Mouse (Mus musculus) hindbrain, embryonic 14.5 days (tissue): Measurements from ENCODE around the gene Olfr723. TPM values are rescaled to one million over a fixed set of nuclear protein-coding genes. Genes with fewer than 3 reads are reported as not detected.
"Not testable (repeated sequence)": the region's sequence is repeated elsewhere in the genome, so short reads cannot be mapped to it uniquely, and the experiment has no call there.

Experiments used
- ATAC-seq: fragments of 200-750 bp; cut with Nextera tagmentation; 2 replicates; pipeline ENCODE4 v1.8.0; 2017; ENCODE audit warnings: moderate number of reproducible peaks, mild to moderate bottlenecking, moderate TSS enrichment, moderate library complexity; ENCODE audit not compliant: low FRiP score
- DNase-seq: peaks from one replicate; pipeline ENCODE4 v3.0.0-alpha.2; 2015; ENCODE audit warnings: low spot score
- H3K27ac ChIP-seq: fragments of 300-500 bp; sonication (generic); 2 replicates; pipeline ENCODE4 v1.5.1; 2014; ENCODE audit warnings: mild to moderate bottlenecking, moderate library complexity
- H3K27me3 ChIP-seq: fragments of 300-500 bp; sonication (generic); 2 replicates; pipeline ENCODE4 v1.6.1; 2014; ENCODE audit warnings: mild to moderate bottlenecking, low read length, mixed read lengths; ENCODE audit not compliant: control insufficient read depth, insufficient read depth
- H3K36me3 ChIP-seq: fragments of 300-500 bp; sonication (generic); replicated peaks from 2 replicates; pipeline ENCODE4 v1.6.1; 2014; ENCODE audit not compliant: control insufficient read depth, insufficient read depth
- H3K4me1 ChIP-seq: fragments of 300-500 bp; sonication (generic); replicated peaks from 2 replicates; pipeline ENCODE4 v1.6.1; 2014; ENCODE audit warnings: antibody characterized with exemption, low read length, mixed read lengths; ENCODE audit not compliant: control insufficient read depth, insufficient read depth
- H3K4me2 ChIP-seq: fragments of 300-500 bp; sonication (generic); replicated peaks from 2 replicates; pipeline ENCODE4 v1.6.1; 2014; ENCODE audit warnings: mild to moderate bottlenecking, moderate library complexity
- H3K4me3 ChIP-seq: fragments of 300-500 bp; sonication (generic); replicated peaks from 2 replicates; pipeline ENCODE4 v1.5.1; 2014; ENCODE audit warnings: mild to moderate bottlenecking, low read length
- H3K9ac ChIP-seq: fragments of 300-500 bp; sonication (generic); 2 replicates; pipeline ENCODE4 v1.6.1; 2014
- H3K9me3 ChIP-seq: fragments of 300-500 bp; sonication (generic); 2 replicates; pipeline ENCODE4 v1.6.1; 2016; ENCODE audit warnings: low read length; ENCODE audit not compliant: control insufficient read depth
- WGBS: fragments of 180-500 bp; shearing (Covaris S2); extraction: QIAGEN DNeasy Blood & Tissue Kit; methylation state at CpG from one replicate; pipeline ENCODE4 v1.1.7; 2014; 5-methylcytosine and 5-hydroxymethylcytosine counted together
- polyA plus RNA-seq: library from polyadenylated mRNA; unstranded; fragments of >200 nt; fragmentation: Nextera tagmentation; extraction: Ambion mirVana; gene quantifications from 2 replicates; pipeline ENCODE4 v1.2.1, GENCODE M21; 2014

The Olfr723 gene
- polyA plus RNA-seq, result not detected in 2 replicates

DNA sequence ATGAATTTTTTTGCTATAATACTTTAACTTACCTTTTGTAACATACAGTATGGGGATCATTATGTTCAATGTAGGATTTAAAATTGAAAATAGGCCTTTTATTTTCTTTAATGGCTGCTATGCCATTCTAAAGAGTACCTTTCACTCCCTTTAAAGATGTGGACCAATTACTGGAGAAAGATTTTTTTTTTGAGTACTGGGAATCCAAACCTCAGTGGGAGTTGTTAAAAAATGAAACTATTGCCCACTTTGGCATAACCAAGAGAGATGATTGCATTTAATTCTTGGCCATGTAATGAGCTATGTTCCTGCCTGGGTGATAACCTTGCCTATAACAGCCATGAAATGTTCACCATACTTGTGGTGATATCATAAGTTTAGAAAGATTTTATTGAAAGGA, at the start of gene Olfr723:
Gene Olfr723 (minus strand): TSS at position 101 of the 400 bp plus-strand sequence.
- not testable (repeated sequence) for H3K36me3 ChIP-seq, H3K4me3 ChIP-seq, H3K4me1 ChIP-seq, H3K27me3 ChIP-seq, H3K9ac ChIP-seq, H3K4me2 ChIP-seq, H3K9me3 ChIP-seq, DNase-seq, ATAC-seq, H3K27ac ChIP-seq

DNA sequence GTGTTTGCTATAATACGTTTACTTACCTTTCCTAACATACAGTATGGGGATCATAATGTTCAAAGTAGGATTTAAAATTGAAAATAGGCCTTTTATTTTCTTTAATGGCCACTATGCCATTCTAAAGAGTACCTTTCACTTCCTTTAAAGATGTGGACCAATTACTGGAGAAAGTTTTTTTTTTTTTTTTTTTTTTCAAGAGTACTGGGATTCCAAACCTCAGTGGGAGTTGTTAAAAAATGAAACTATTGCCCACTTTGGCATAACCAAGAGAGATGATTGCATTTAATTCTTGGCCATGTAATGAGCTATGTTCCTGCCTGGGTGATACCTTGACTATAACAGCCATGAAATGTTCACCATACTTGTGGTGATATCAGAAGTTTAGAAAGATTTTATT, 31.6 kb upstream of the Olfr723 start, which contains the start of gene Olfr724:
Gene Olfr724 (minus strand): TSS at position 101 of the 400 bp plus-strand sequence.
- not testable (repeated sequence) for H3K9me3 ChIP-seq, ATAC-seq, H3K4me3 ChIP-seq, H3K36me3 ChIP-seq, H3K27ac ChIP-seq, H3K4me2 ChIP-seq, DNase-seq, H3K27me3 ChIP-seq, H3K9ac ChIP-seq, H3K4me1 ChIP-seq
- 74% methylated on average over 1 of the region's 1 CpGs for WGBS

DNA sequence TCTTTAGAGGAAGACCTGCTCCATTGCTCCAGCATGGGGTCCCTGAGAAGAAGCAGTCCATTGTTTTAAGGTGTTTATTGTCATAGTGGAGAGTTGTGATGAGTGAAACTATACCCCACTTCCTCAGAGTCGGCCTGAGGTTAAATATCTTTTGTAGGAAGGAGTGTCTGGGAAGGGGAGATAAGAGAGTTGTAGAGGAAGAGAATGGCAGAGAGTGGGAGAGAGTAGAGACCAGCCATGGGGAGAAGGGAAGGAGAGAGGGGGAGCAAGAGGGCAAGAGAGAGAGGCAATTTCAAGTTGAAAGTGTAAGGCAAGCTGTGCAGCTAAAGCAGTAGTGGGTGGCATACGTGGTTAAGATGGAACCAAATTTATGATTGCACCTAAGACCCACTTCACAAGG, 24.3 kb upstream of the Olfr723 start:
- Histone ChIP-seq H3K4me3 (no peak overlapping the region), H3K9ac (no peak overlapping the region), H3K4me1 (no peaks in the 10 kb centered on the region), H3K27ac (no peak overlapping the region), H3K4me2 (no peak overlapping the region), H3K27me3 (no peaks in the 10 kb centered on the region), H3K9me3 (no peaks in the 10 kb centered on the region), H3K36me3 (no peaks in the 10 kb centered on the region)
- no peak for DNase-seq
- no peak for ATAC-seq
- WGBS, result 53% methylated on average over 2 of the region's 2 CpGs

DNA sequence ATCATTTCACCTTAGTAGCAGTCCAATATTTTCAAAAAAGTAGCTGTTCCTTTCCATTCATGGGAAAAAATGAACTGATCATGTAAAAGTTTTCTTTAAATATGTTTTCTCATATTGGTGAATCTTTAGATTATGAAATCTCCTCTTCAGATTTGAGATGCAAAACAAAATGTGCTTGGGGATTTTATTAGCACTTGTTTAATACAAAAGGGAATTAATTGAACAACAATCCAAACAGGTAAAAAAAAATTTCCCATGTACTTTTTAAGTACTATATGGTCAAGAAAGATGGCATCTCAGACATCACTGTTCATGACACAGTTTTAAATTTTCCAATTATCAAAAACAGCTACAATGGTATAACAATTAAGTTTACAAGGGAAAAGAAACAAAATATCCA, 29.7 kb downstream of the Olfr723 start, which contains the start of gene Olfr722:
Gene Olfr722 (minus strand): TSS at position 101 of the 400 bp plus-strand sequence.
- no peak within 1 kb of the TSS for H3K4me3 ChIP-seq
- H3K9ac ChIP-seq, result no peak within 1 kb of the TSS
- H3K4me1 ChIP-seq, result no peaks in the 10 kb centered on the region
- no peaks in the 10 kb centered on the region for H3K9me3 ChIP-seq
- ATAC-seq, result no peak
- H3K36me3 ChIP-seq, result no peaks in the 10 kb centered on the region
- no peak within 1 kb of the TSS for H3K27ac ChIP-seq
- no peak for DNase-seq
- H3K27me3 ChIP-seq, result no peaks in the 10 kb centered on the region
- no peak within 1 kb of the TSS for H3K4me2 ChIP-seq

Other genes starting within 250 kb of the Olfr723 start
- 28.3 and 29.0 TPM in 2 replicates for gene Armh4, start 148.4 kb downstream of the Olfr723 start, polyA plus RNA-seq
- not detected in 2 replicates for gene Olfr722, start 29.8 kb downstream of the Olfr723 start, polyA plus RNA-seq
- gene Olfr724, start 31.5 kb upstream of the Olfr723 start, polyA plus RNA-seq, result not detected in 2 replicates
- not detected in 2 replicates for gene Olfr725, start 108.6 kb upstream of the Olfr723 start, polyA plus RNA-seq
- not detected in 2 replicates for gene Olfr726, start 159.2 kb upstream of the Olfr723 start, polyA plus RNA-seq
- gene Olfr727, start 191.4 kb upstream of the Olfr723 start, polyA plus RNA-seq, result not detected in 2 replicates
- not detected in 2 replicates for gene Olfr728, start 210.9 kb upstream of the Olfr723 start, polyA plus RNA-seq
- not detected in 2 replicates for gene Olfr729, start 221.1 kb upstream of the Olfr723 start, polyA plus RNA-seq